ENCODE assay signal across 26 mouse cellular contexts in genomic region chr8:81399071-81399470, GRCm38 (mm10). TPM values are rescaled to one million over a fixed set of nuclear protein-coding genes. Genes with fewer than 3 reads are reported as not detected.
A peak's percentile ranks its signal among the peaks of the same experiment; 100 is the strongest.
DNase-seq lines count a peak whose midpoint lies in the region; ATAC-seq and TF ChIP-seq lines count a peak whose summit lies in the region.
"Had no signal": no experiment of that assay in that cellular context is flagged by ENCODE, and none has a peak within 500 bp of the region (broad histone marks: within the 10 kb centered on the region; RNA-seq: fewer than 3 reads in every experiment).

No protein-coding gene starts in this region.

- no peak overlapping the region for H3K4me3 ChIP-seq in kidney, postnatal 0 days (replicated peaks; ENCODE audit: low read depth, low read length)
- H3K4me3 ChIP-seq in kidney, embryonic 16.5 days (ENCODE audit: low read length): no peak overlapping the region
- no peak overlapping the region for H3K4me3 ChIP-seq in MEL (ENCODE audit: control insufficient read depth in 1 of 2, insufficient read depth in 1 of 2, low read depth in 2 of 2, low read length in 2 of 2)
- H3K4me3 ChIP-seq in bone marrow macrophage, adult 2 months (ENCODE audit: insufficient read depth, low read length): no peak overlapping the region
- H3K4me3 ChIP-seq: embryonic facial prominence, embryonic 13.5 days; forebrain, embryonic 15.5 days; heart, embryonic 12.5 days; hindbrain, embryonic 10.5 days; limb, embryonic 10.5 days; liver, embryonic 15.5 days; megakaryocyte, embryonic 14.5 days; midbrain, embryonic 15.5 days; stomach, embryonic 15.5 days had no signal

- DNase-seq in cerebellum, postnatal 14 days: peak; percentile 5 to 12
- no peak for DNase-seq in cerebellum, adult 18-20 months
- DNase-seq in kidney, postnatal 0 days (ENCODE audit: low spot score): peak; percentile 17
- DNase-seq in MEL (ENCODE audit: low read depth, low spot score): peak; percentile 16
- no peak for DNase-seq in layer of hippocampus, postnatal 25 days (ENCODE audit: extremely low spot score in 1 of 2, low spot score in 1 of 2)
- DNase-seq: adrenal gland, postnatal 14 days; B cell, adult 2 months; gastrocnemius, postnatal 14 days; heart, adult 18-20 months; kidney, adult 18-20 months; kidney, postnatal 10 days; liver; right cerebral cortex, postnatal 4 days; thymus, postnatal 25 days had no signal

- no peak for TF ChIP-seq CTCF in kidney, postnatal 0 days (IDR thresholded peaks at IDR 0.05; ENCODE audit: low read depth)
- TF ChIP-seq CTCF in MEL (IDR thresholded peaks at IDR 0.05 in 2 of 3, conservative IDR thresholded peaks at IDR 0.05 in 1 of 3; ENCODE audit: control insufficient read depth in 1 of 3, insufficient read depth in 1 of 3, low read depth in 2 of 3, low read length in 3 of 3, poor library complexity in 1 of 3, severe bottlenecking in 1 of 3): no peak
- no peak for TF ChIP-seq CTCF in bone marrow macrophage, adult 2 months (IDR thresholded peaks at IDR 0.05; ENCODE audit: low read depth, low read length)

- no peak for TF ChIP-seq EP300 in MEL (IDR thresholded peaks at IDR 0.05; ENCODE audit: low read depth in 1 of 2, low read length in 2 of 2)

- H3K36me3 ChIP-seq in kidney, postnatal 0 days (ENCODE audit: insufficient read depth, low read length): no peaks in the 10 kb centered on the region
- H3K36me3 ChIP-seq in kidney, embryonic 16.5 days (ENCODE audit: insufficient read depth, low read length): no peaks in the 10 kb centered on the region
- no peaks in the 10 kb centered on the region for H3K36me3 ChIP-seq in MEL (ENCODE audit: control insufficient read depth in 1 of 2, insufficient read depth in 2 of 2, low read length in 2 of 2)
- H3K36me3 ChIP-seq: embryonic facial prominence, embryonic 13.5 days; forebrain, embryonic 15.5 days; heart, embryonic 12.5 days; hindbrain, embryonic 10.5 days; limb, embryonic 10.5 days; liver, embryonic 15.5 days; midbrain, embryonic 15.5 days; stomach, embryonic 15.5 days had no signal

- H3K9ac ChIP-seq in kidney, postnatal 0 days (ENCODE audit: low read depth, low read length): no peak overlapping the region
- no peak overlapping the region for H3K9ac ChIP-seq in kidney, embryonic 16.5 days (replicated peaks; ENCODE audit: low read length)
- no peak overlapping the region for H3K9ac ChIP-seq in MEL (ENCODE audit: control insufficient read depth, low read depth, low read length, poor library complexity, severe bottlenecking)
- H3K9ac ChIP-seq: embryonic facial prominence, embryonic 13.5 days; forebrain, embryonic 15.5 days; heart, embryonic 12.5 days; liver, embryonic 15.5 days; midbrain, embryonic 15.5 days; stomach, embryonic 15.5 days had no signal

- no peaks in the 10 kb centered on the region for H3K4me1 ChIP-seq in kidney, postnatal 0 days (replicated peaks; ENCODE audit: insufficient read depth, low read length)
- H3K4me1 ChIP-seq in kidney, embryonic 16.5 days (ENCODE audit: insufficient read depth, low read length): no peaks in the 10 kb centered on the region
- no peaks in the 10 kb centered on the region for H3K4me1 ChIP-seq in MEL (ENCODE audit: control insufficient read depth in 1 of 2, insufficient read depth in 2 of 2, low read length in 2 of 2)
- peaks cover 10% of the 10 kb centered on the region for H3K4me1 ChIP-seq in bone marrow macrophage, adult 2 months (ENCODE audit: control insufficient read depth, insufficient read depth, low read length)
- H3K4me1 ChIP-seq: embryonic facial prominence, embryonic 13.5 days; forebrain, embryonic 15.5 days; heart, embryonic 12.5 days; hindbrain, embryonic 10.5 days; limb, embryonic 10.5 days; liver, embryonic 15.5 days; midbrain, embryonic 15.5 days; stomach, embryonic 15.5 days had no signal

- H3K27ac ChIP-seq in kidney, postnatal 0 days: no peak overlapping the region
- no peak overlapping the region for H3K27ac ChIP-seq in kidney, embryonic 16.5 days (ENCODE audit: low read length)
- no peak overlapping the region for H3K27ac ChIP-seq in MEL (ENCODE audit: control insufficient read depth, low read depth, low read length)
- H3K27ac ChIP-seq in bone marrow macrophage, adult 2 months (ENCODE audit: insufficient read depth, low read depth, low read length): peak overlapping the region; percentile 50
- H3K27ac ChIP-seq: embryonic facial prominence, embryonic 13.5 days; forebrain, embryonic 15.5 days; hindbrain, embryonic 10.5 days; limb, embryonic 10.5 days; liver, embryonic 15.5 days; midbrain, embryonic 15.5 days; stomach, embryonic 15.5 days had no signal

- H3K27me3 ChIP-seq in kidney, postnatal 0 days (ENCODE audit: insufficient read depth, low read length): no peaks in the 10 kb centered on the region
- no peaks in the 10 kb centered on the region for H3K27me3 ChIP-seq in kidney, embryonic 16.5 days (ENCODE audit: insufficient read depth, low read length)
- H3K27me3 ChIP-seq in MEL (ENCODE audit: control insufficient read depth in 1 of 2, insufficient read depth in 2 of 2, low read length in 2 of 2): no peaks in the 10 kb centered on the region
- H3K27me3 ChIP-seq: embryonic facial prominence, embryonic 13.5 days; forebrain, embryonic 15.5 days; heart, embryonic 12.5 days; liver, embryonic 15.5 days; megakaryocyte, embryonic 14.5 days; midbrain, embryonic 15.5 days; stomach, embryonic 15.5 days had no signal

- no peak overlapping the region for H3K4me2 ChIP-seq in kidney, postnatal 0 days (ENCODE audit: low read length)
- H3K4me2 ChIP-seq in kidney, embryonic 16.5 days (replicated peaks; ENCODE audit: low read depth, low read length): no peak overlapping the region
- H3K4me2 ChIP-seq: embryonic facial prominence, embryonic 13.5 days; forebrain, embryonic 15.5 days; heart, embryonic 12.5 days; liver, embryonic 15.5 days; midbrain, embryonic 15.5 days; stomach, embryonic 15.5 days had no signal

- TF ChIP-seq POLR2A in MEL (IDR thresholded peaks at IDR 0.05; ENCODE audit: control insufficient read depth in 1 of 2, insufficient read depth in 1 of 2, low read depth in 1 of 2, low read length in 2 of 2, poor library complexity in 1 of 2): no peak
- no peak for TF ChIP-seq POLR2A in bone marrow macrophage, adult 2 months (IDR thresholded peaks at IDR 0.05; ENCODE audit: borderline replicate concordance, low read depth, low read length)

- ATAC-seq in kidney, postnatal 0 days (replicated peaks; ENCODE audit: low FRiP score, low read depth): no peak
- ATAC-seq in kidney, embryonic 16.5 days (ENCODE audit: low FRiP score, low TSS enrichment): no peak
- ATAC-seq: forebrain, embryonic 15.5 days; inflammation-experienced regulatory T-cells, adult 6 months; midbrain, embryonic 15.5 days had no signal

- no peak for TF ChIP-seq RAD21 in MEL (IDR thresholded peaks at IDR 0.05; ENCODE audit: low read depth, low read length)

- no peaks in the 10 kb centered on the region for H3K9me3 ChIP-seq in kidney, postnatal 0 days (replicated peaks; ENCODE audit: low read length)
- H3K9me3 ChIP-seq in kidney, embryonic 16.5 days (ENCODE audit: low read length): no peaks in the 10 kb centered on the region
- no peaks in the 10 kb centered on the region for H3K9me3 ChIP-seq in MEL (replicated peaks; ENCODE audit: insufficient read depth, low read length)
- H3K9me3 ChIP-seq: embryonic facial prominence, embryonic 13.5 days; forebrain, embryonic 15.5 days; heart, embryonic 12.5 days; hindbrain, embryonic 10.5 days; limb, embryonic 10.5 days; liver, embryonic 15.5 days; megakaryocyte, embryonic 14.5 days; midbrain, embryonic 15.5 days; stomach, embryonic 15.5 days had no signal

- H3K79me2 ChIP-seq in MEL (ENCODE audit: control insufficient read depth, insufficient read depth, low read length, poor library complexity): no peaks in the 10 kb centered on the region

TF ChIP-seq in MEL, 35 proteins besides CTCF, POLR2A, EP300 and RAD21:
- TF ChIP-seq CHD1 (IDR thresholded peaks at IDR 0.05; ENCODE audit: low read depth, low read length) (no peak), ZNF384 (IDR thresholded peaks at IDR 0.05; ENCODE audit: low read depth, low read length) (peak; percentile 54; the same call in 1 of the 2 replicates), ZMIZ1 (IDR thresholded peaks at IDR 0.05; ENCODE audit: low read depth, low read length) (no peak)

RNA-seq across cellular contexts. Expression of gene Inpp4b, which starts 56.7 kb away (rescaled TPM):
- 8.1 and 9.1 TPM in 2 replicates for polyA plus RNA-seq in kidney, postnatal 0 days (2015; fragmentation: Nextera tagmentation; extraction: Ambion mirVana)
- polyA plus RNA-seq in kidney, embryonic 16.5 days (2015; fragmentation: Nextera tagmentation; extraction: Ambion mirVana): 11.0 and 14.0 TPM in 2 replicates
- 11.1 and 12.3 TPM in 2 replicates for total RNA-seq in MEL (2012; rRNA removed)
- polyA plus RNA-seq in MEL (2012; ENCODE audit: insufficient read depth in 1 of 2, insufficient read length in 2 of 2, low read depth in 1 of 2, low replicate concordance in 2 of 2, missing spikeins in 1 of 2): 10 to 100 TPM; 13.6 to 26.9 TPM
- 5.5 and 7.7 TPM in 2 replicates for polyA plus RNA-seq in bone marrow macrophage, adult 2 months (2012; ENCODE audit: insufficient read depth, insufficient read length, missing spikeins)
- total RNA-seq in layer of hippocampus, postnatal 25 days (2021): 10 to 100 TPM in 1 of 2 experiments, 1 to 10 TPM in 1; 8.5 to 10.2 TPM

Comparison
In these comparisons a context has a peak if more than half of its experiments do, and no peak if none do; other contexts are left out.
1. DNase-seq: peak in cerebellum, postnatal 14 days (2 of 2), kidney, postnatal 0 days (single experiment) and MEL (single experiment); none in cerebellum, adult 18-20 months (0 of 2) and layer of hippocampus, postnatal 25 days (0 of 2).